Mouse (Mus musculus): Measurements from ENCODE around the gene Tram1l1.
A peak's percentile ranks its signal among the peaks of the same experiment; 100 is the strongest.
"Not testable (repeated sequence)": the region's sequence is repeated elsewhere in the genome, so short reads cannot be mapped to it uniquely, and the experiment has no call there.

DNA sequence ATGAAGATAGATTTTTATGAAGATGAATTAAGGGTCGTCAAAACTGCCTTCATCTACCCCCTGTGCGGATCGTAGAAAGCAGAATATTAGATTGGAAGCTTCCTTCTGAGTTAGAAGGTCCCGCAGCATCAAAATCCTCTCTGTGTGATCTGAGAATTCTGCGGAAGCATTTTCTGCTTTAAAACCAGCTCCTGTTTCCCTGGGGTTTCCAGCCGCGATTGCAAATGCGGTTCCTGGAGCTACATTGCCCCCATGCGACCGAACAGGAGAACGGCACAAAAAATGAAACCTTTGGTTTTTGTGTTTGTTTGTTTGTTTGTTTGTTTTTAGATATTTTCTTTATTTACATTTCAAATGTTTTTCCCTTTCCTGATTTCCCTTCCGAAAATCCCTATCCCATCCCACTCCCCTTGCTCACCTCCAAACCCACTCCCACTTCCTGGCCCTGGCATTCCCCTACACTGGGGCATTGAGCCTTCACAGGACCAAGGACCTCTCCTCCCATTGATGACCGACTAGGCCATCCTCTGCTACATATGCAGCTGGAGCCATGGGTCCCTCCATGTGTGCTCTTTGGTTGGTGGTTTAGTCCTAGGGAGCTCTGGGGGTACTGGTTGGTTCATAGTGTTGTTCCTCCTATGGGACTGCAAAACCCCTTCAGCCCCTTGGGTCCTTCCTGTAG is 45.6 kb upstream of the Tram1l1 start:
- TF ChIP-seq CTCF (IDR thresholded peaks at IDR 0.05; ENCODE audit: borderline replicate concordance, extremely low read depth, insufficient read depth, insufficient read length): peak; percentile 88
- not testable (repeated sequence) for TF ChIP-seq POLR2A (IDR thresholded peaks at IDR 0.05; ENCODE audit: borderline replicate concordance, extremely low read depth, insufficient read depth, insufficient read length, poor library complexity, severe bottlenecking)
